Mouse (Mus musculus): ENCODE data around the gene Nmrk1. TPM values are rescaled to one million over a fixed set of nuclear protein-coding genes. Genes with fewer than 3 reads are reported as not detected.
A peak's percentile ranks its signal among the peaks of the same experiment; 100 is the strongest.
"Not testable (repeated sequence)": the region's sequence is repeated elsewhere in the genome, so short reads cannot be mapped to it uniquely, and the experiment has no call there.

Gene Nmrk1
- polyA plus RNA-seq (2016; fragmentation: Nextera tagmentation; extraction: Ambion mirVana) = 5.2 and 6.1 TPM in 2 replicates

- H3K9me3 ChIP-seq = no peaks in the 10 kb centered on the region
- H3K4me3 ChIP-seq = peak within 1 kb of the TSS; percentile 68
- peak within 1 kb of the TSS; percentile 68 for H3K9ac ChIP-seq (replicated peaks)
- H3K27ac ChIP-seq (replicated peaks) = peak within 1 kb of the TSS; percentile 69
- under 1% methylated on average over 51 of the region's 51 CpGs for WGBS
- peak; percentile 99 for ATAC-seq (ENCODE audit: low FRiP score, low read depth)
- peak within 1 kb of the TSS; percentile 94 for H3K4me2 ChIP-seq (replicated peaks)
- H3K36me3 ChIP-seq = no peaks in the 10 kb centered on the region
- peaks cover 3% of the 10 kb centered on the region; the same call in 1 of the 2 replicates for H3K4me1 ChIP-seq
- H3K27me3 ChIP-seq = peaks cover 12% of the 10 kb centered on the region
These were observed at the start of gene Nmrk1, which contains the start of gene Ostf1 for GRCm38 (mm10) chr19:18631644-18632219. TSS of gene Nmrk1 (plus strand) at chr19:18631950. TSS of gene Ostf1 (minus strand) at chr19:18631823.

GRCm38 (mm10) chr19:18582226-18582625, 49.5 kb upstream of the Nmrk1 start:
- 94% methylated on average over 9 of the region's 9 CpGs for WGBS
- no peaks in the 10 kb centered on the region for H3K27me3 ChIP-seq
- H3K4me1 ChIP-seq = peaks cover 5% of the 10 kb centered on the region; the same call in 1 of the 2 replicates
- H3K9me3 ChIP-seq = no peaks in the 10 kb centered on the region
- no peaks in the 10 kb centered on the region for H3K36me3 ChIP-seq
- no peak overlapping the region for H3K4me3 ChIP-seq
- ATAC-seq (ENCODE audit: low FRiP score, low read depth) = no peak
- no peak overlapping the region for H3K4me2 ChIP-seq (replicated peaks)
- no peak overlapping the region for H3K9ac ChIP-seq (replicated peaks)
- H3K27ac ChIP-seq (replicated peaks) = no peak overlapping the region

GRCm38 (mm10) chr19:18582887-18583286, 48.9 kb upstream of the Nmrk1 start:
- no peak overlapping the region for H3K9ac ChIP-seq (replicated peaks)
- no peaks in the 10 kb centered on the region for H3K36me3 ChIP-seq
- H3K9me3 ChIP-seq = no peaks in the 10 kb centered on the region
- no peak overlapping the region for H3K4me3 ChIP-seq
- H3K27me3 ChIP-seq = no peaks in the 10 kb centered on the region
- ATAC-seq (ENCODE audit: low FRiP score, low read depth) = no peak
- H3K27ac ChIP-seq (replicated peaks) = no peak overlapping the region
- 87% methylated on average over 6 of the region's 6 CpGs for whole genome bisulfite sequencing
- H3K4me1 ChIP-seq = peaks cover 5% of the 10 kb centered on the region; the same call in 1 of the 2 replicates
- no peak overlapping the region for H3K4me2 ChIP-seq (replicated peaks)

- WGBS = 89% methylated on average over 4 of the region's 4 CpGs
These were observed 48.0 kb upstream of the Nmrk1 start for GRCm38 (mm10) chr19:18583706-18584105.

GRCm38 (mm10) chr19:18584621-18585020, 47.1 kb upstream of the Nmrk1 start:
- H3K27me3 ChIP-seq = no peaks in the 10 kb centered on the region
- ATAC-seq (ENCODE audit: low FRiP score, low read depth) = no peak
- 90% methylated on average over 7 of the region's 7 CpGs for WGBS

More at GRCm38 (mm10) chr19:18583706-18584105, 48.0 kb upstream of the Nmrk1 start:
- no peak overlapping the region for H3K4me3 ChIP-seq
- no peaks in the 10 kb centered on the region for H3K36me3 ChIP-seq
- no peaks in the 10 kb centered on the region for H3K4me1 ChIP-seq
- no peaks in the 10 kb centered on the region for H3K27me3 ChIP-seq
- no peaks in the 10 kb centered on the region for H3K9me3 ChIP-seq
- no peak overlapping the region for H3K4me2 ChIP-seq (replicated peaks)
- H3K9ac ChIP-seq (replicated peaks) = no peak overlapping the region
- ATAC-seq (ENCODE audit: low FRiP score, low read depth) = no peak
- no peak overlapping the region for H3K27ac ChIP-seq (replicated peaks)

GRCm38 (mm10) chr19:18587118-18587517, 44.6 kb upstream of the Nmrk1 start:
- Histone ChIP-seq H3K4me3 (no peak overlapping the region), H3K27me3 (no peaks in the 10 kb centered on the region), H3K27ac (replicated peaks) (no peak overlapping the region), H3K9me3 (no peaks in the 10 kb centered on the region), H3K9ac (replicated peaks) (no peak overlapping the region), H3K4me1 (peaks cover 18% of the 10 kb centered on the region; the same call in 1 of the 2 replicates), H3K36me3 (no peaks in the 10 kb centered on the region), H3K4me2 (replicated peaks) (no peak overlapping the region)
- ATAC-seq (ENCODE audit: low FRiP score, low read depth) = no peak
- WGBS = 89% methylated on average over 9 of the region's 9 CpGs

More at GRCm38 (mm10) chr19:18584621-18585020, 47.1 kb upstream of the Nmrk1 start:
- Histone ChIP-seq H3K4me2 (replicated peaks) (no peak overlapping the region), H3K9ac (replicated peaks) (no peak overlapping the region), H3K27ac (replicated peaks) (no peak overlapping the region), H3K4me1 (no peaks in the 10 kb centered on the region), H3K9me3 (no peaks in the 10 kb centered on the region), H3K36me3 (no peaks in the 10 kb centered on the region), H3K4me3 (no peak overlapping the region)

- Histone ChIP-seq H3K27ac (replicated peaks) (no peak overlapping the region), H3K9ac (replicated peaks) (no peak overlapping the region), H3K36me3 (no peaks in the 10 kb centered on the region), H3K27me3 (no peaks in the 10 kb centered on the region), H3K4me1 (peaks cover 18% of the 10 kb centered on the region; the same call in 1 of the 2 replicates), H3K4me3 (no peak overlapping the region), H3K9me3 (no peaks in the 10 kb centered on the region), H3K4me2 (replicated peaks) (no peak overlapping the region)
- ATAC-seq (ENCODE audit: low FRiP score, low read depth) = no peak
- WGBS = 90% methylated on average over 1 of the region's 1 CpGs
These were observed 43.5 kb upstream of the Nmrk1 start for GRCm38 (mm10) chr19:18588243-18588642.

- not testable (repeated sequence) for ATAC-seq (ENCODE audit: low FRiP score, low read depth); H3K27ac ChIP-seq (replicated peaks); H3K9ac ChIP-seq (replicated peaks); H3K4me2 ChIP-seq (replicated peaks); H3K36me3 ChIP-seq; H3K9me3 ChIP-seq; H3K4me3 ChIP-seq; H3K27me3 ChIP-seq
- H3K4me1 ChIP-seq = peaks cover 18% of the 10 kb centered on the region; the same call in 1 of the 2 replicates
- 94% methylated on average over 10 of the region's 10 CpGs for WGBS
These were observed 42.9 kb upstream of the Nmrk1 start for GRCm38 (mm10) chr19:18588801-18589200.

- no peak overlapping the region for H3K9ac ChIP-seq (replicated peaks)
- no peaks in the 10 kb centered on the region for H3K36me3 ChIP-seq
- H3K4me1 ChIP-seq = peaks cover 18% of the 10 kb centered on the region; the same call in 1 of the 2 replicates
- H3K9me3 ChIP-seq = no peaks in the 10 kb centered on the region
- 92% methylated on average over 8 of the region's 8 CpGs for WGBS
- no peaks in the 10 kb centered on the region for H3K27me3 ChIP-seq
- H3K4me2 ChIP-seq (replicated peaks) = no peak overlapping the region
- H3K4me3 ChIP-seq = no peak overlapping the region
- no peak overlapping the region for H3K27ac ChIP-seq (replicated peaks)
- ATAC-seq (ENCODE audit: low FRiP score, low read depth) = no peak
These were observed 42.5 kb upstream of the Nmrk1 start for GRCm38 (mm10) chr19:18589276-18589675.

GRCm38 (mm10) chr19:18590234-18590633, 41.5 kb upstream of the Nmrk1 start:
- H3K9ac ChIP-seq (replicated peaks) = no peak overlapping the region
- no peaks in the 10 kb centered on the region for H3K9me3 ChIP-seq
- H3K27ac ChIP-seq (replicated peaks) = no peak overlapping the region
- ATAC-seq (ENCODE audit: low FRiP score, low read depth) = no peak
- no peak overlapping the region for H3K4me2 ChIP-seq (replicated peaks)
- WGBS = 56% methylated on average over 5 of the region's 5 CpGs
- no peaks in the 10 kb centered on the region for H3K36me3 ChIP-seq
- H3K4me3 ChIP-seq = no peak overlapping the region
- H3K4me1 ChIP-seq = peaks cover 18% of the 10 kb centered on the region; the same call in 1 of the 2 replicates
- H3K27me3 ChIP-seq = no peaks in the 10 kb centered on the region

GRCm38 (mm10) chr19:18590942-18591354, 40.8 kb upstream of the Nmrk1 start:
- Histone ChIP-seq H3K27me3 (no peaks in the 10 kb centered on the region), H3K9ac (replicated peaks) (no peak overlapping the region), H3K9me3 (no peaks in the 10 kb centered on the region), H3K36me3 (no peaks in the 10 kb centered on the region), H3K4me2 (replicated peaks) (no peak overlapping the region), H3K27ac (replicated peaks) (no peak overlapping the region), H3K4me1 (peaks cover 18% of the 10 kb centered on the region; the same call in 1 of the 2 replicates), H3K4me3 (no peak overlapping the region)
- ATAC-seq (ENCODE audit: low FRiP score, low read depth) = 0 out of 2 replicates have a peak, but pooled peaks have one; percentile 32
- WGBS = 39% methylated on average over 5 of the region's 5 CpGs

GRCm38 (mm10) chr19:18592919-18593318, 38.8 kb upstream of the Nmrk1 start:
- Histone ChIP-seq H3K9me3 (no peaks in the 10 kb centered on the region), H3K4me2 (replicated peaks) (no peak overlapping the region), H3K36me3 (no peaks in the 10 kb centered on the region), H3K4me3 (no peak overlapping the region), H3K4me1 (peaks cover 18% of the 10 kb centered on the region; the same call in 1 of the 2 replicates), H3K27me3 (no peaks in the 10 kb centered on the region), H3K9ac (replicated peaks) (no peak overlapping the region), H3K27ac (replicated peaks) (no peak overlapping the region)
- ATAC-seq (ENCODE audit: low FRiP score, low read depth) = no peak
- WGBS = 83% methylated on average over 6 of the region's 6 CpGs
